Mouse (Mus musculus): ENCODE measurements around the gene Tmx1.

DNA sequence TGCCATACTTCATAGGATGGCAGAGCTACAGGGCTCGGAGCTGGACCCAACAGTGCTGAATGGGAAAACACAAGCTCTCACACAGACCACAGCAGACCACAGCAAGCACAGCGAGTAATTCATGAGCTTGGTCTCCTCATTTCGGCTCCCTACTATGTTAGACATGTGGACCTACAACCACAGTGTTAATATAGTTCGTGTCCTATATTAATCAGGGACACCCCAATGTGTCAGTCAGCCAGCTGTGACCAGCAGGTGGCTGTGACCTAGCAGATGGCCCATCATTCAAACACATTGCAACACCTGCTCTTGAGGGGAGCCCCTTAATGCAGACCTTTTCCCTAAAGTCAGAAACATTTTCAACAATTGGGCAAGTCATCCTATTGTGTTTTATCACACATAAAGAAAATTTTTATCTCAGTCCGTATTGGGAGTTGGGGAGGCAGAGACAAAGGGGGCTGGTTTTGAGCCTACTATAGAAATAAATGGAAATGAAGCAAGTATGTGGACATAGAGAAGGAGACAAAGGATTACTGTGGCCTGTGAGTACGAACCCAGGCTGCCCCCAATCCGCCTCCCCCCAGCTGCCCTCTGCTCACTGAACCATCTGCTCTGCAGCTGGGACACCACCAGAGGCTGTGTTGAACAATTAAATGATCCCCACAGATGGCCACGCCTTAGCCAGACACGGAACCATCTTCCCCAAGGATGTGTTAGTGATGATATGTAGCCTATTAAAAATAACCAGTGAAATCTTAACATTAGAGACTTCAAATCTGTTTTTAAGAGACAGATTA, 30.4 kb upstream of the Tmx1 start:
- TF ChIP-seq CTCF (IDR thresholded peaks at IDR 0.05; ENCODE audit: insufficient read depth, low read depth, low read length): no peak
- TF ChIP-seq POLR2A (IDR thresholded peaks at IDR 0.05; ENCODE audit: insufficient read depth, low read depth, low read length): no peak

All from olfactory bulb, adult 2 months (tissue).